Mouse (Mus musculus): ENCODE data around the gene Ubn2.
"Not testable (repeated sequence)": the region's sequence is repeated elsewhere in the genome, so short reads cannot be mapped to it uniquely, and the experiment has no call there.

The Ubn2 gene

GRCm38 (mm10) chr6:38433261-38434033 lies at the start of gene Ubn2:
TSS of gene Ubn2 (plus strand) at chr6:38433950.
- DNase-seq (ENCODE audit: low spot score in 2 of 2) = peak; percentile 98

DNA sequence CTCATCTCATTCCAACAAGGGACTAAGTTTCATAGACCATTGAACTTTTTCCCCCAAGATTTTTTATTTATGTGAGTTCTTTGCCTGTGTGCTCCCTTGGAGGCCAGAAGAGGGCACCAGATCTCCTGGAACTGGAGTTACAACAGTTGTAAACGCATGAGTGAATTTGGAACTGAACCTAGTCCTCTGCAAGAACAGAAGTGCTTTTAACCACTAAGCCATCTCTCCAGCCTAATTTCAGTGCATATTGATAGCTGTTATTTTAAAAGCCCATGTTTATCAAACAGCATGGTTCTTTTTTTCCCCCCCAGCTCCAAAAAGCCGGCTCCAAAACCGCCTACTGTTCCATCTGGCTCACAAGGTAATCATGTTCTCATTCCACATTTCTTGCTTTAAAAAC lies 44.1 kb upstream of the Ubn2 start:
- peak; percentile 32 to 34 for DNase-seq (ENCODE audit: low spot score in 2 of 2)

- not testable (repeated sequence) for DNase-seq (ENCODE audit: low spot score in 2 of 2)
Observed at GRCm38 (mm10) chr6:38432457-38432856, 1.3 kb upstream of the Ubn2 start.

- DNase-seq (ENCODE audit: low spot score in 2 of 2) = peak; percentile 37 to 59
Observed at GRCm38 (mm10) chr6:38434055-38435023, 589 bp downstream of the Ubn2 start.

DNA sequence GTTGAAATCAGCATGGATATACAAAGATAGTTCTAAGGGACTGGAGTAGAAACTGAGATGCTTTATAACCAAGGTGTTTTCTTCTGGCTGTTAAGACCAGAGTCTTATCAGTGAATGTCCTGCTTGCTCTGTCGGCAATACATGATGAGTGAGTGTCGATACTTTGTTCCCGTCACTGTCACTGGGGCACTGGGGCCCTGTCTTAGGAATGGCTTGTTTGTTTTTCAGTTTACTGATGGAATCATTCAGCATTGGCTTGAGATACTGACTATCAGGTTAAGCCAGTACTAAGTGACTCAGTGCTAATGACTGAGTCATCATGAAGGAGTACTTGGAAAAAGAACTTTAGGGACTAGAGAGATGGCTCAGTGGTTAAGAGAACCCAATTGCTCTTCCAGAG lies 10.1 kb downstream of the Ubn2 start:
- DNase-seq (ENCODE audit: low spot score in 2 of 2) = no peak

DNA sequence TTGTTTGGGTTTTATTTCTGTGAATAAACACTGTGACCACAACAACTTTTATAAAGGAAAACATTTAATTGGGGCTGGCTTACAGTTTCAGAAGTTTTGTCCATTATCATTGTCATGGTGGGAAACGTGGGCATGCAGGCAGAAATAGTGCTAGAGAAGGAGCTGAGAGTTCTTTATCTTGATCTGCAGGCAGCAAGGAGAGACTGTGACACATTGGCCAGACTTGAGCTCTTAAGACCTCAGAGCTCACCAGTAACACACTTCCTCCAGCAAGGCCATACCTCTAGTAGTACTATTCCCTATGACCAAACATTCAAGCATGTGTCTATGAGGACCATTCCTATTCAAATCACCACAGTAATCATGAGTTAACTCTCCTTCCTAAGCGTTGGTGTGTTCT lies 14.5 kb downstream of the Ubn2 start:
- DNase-seq (ENCODE audit: low spot score in 2 of 2) = no peak

DNA sequence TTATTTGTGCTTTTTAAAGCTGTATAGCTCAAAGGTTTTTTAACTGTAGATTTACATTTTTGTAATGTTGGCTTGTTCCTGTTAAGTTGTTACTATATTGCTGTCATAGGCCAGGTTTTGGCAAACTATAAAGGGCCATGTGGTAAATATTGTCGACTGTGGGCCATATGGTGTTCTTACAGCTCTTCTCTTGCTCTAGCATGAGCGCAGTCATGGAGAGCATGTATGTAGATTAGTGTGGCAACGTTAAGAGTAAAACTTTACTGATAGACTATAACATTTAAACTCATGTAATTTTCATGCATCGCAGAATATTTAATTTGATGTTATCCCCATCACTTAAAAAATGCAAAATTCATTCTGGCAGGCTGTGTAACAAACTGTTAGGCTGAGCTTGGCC lies 19.3 kb downstream of the Ubn2 start:
- DNase-seq (ENCODE audit: low spot score in 2 of 2) = no peak

GRCm38 (mm10) chr6:38456425-38456824 lies 22.7 kb downstream of the Ubn2 start:
- not testable (repeated sequence) for DNase-seq (ENCODE audit: low spot score in 2 of 2)

DNA sequence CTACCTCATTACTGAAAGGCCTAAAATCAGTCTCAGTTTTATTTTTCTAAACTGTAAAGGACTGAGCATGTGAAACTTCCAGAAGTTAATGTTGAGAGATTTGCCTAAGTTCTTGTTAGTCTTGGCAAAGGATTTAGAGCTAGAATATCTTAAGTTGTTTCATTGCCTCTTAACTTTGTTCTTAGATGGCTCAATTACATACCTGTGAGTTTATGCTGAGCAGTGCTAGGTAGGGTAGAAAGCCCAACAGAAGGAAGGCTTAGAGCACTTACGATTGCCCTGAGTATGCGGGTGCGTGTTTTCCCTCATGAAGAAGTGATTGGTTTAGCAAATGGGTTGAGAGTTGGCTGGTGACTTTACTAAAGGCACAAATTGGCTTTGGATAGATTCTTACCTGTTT lies 24.3 kb downstream of the Ubn2 start:
- DNase-seq (ENCODE audit: low spot score in 2 of 2) = no peak

- DNase-seq (ENCODE audit: low spot score in 2 of 2) = no peak
Observed at GRCm38 (mm10) chr6:38469591-38469990, 35.8 kb downstream of the Ubn2 start.

DNA sequence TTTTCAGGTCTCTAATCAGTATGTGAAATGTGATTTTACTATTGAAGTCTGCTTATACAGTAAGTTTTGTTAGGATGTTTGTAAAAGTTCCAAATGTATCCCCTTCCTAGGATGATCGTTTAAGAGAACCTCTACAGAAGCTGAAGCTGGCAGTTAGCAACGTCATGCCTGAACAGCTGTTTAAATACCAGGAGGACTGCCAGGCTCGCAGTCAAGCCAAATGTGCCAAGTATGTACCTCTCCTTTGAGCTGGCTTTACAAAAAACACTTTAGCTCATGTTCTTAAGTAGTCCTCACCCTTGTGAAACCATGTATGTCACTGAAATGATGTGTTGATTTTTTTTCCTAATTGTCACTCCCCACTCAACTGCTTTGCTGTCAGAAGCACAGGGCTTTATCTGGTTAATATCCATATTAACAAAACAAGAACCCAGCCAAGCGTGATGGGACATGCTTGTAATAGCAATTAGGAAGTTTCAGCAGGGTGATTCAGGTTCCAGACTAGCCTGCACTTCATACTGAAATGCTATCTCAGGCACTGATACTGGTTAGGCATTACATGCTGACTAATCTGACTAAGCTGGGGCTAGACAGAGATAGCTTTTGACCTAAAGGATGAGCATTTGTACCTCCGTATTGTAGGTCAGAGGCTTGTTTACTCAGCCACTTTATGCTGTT lies 48.1 kb downstream of the Ubn2 start:
- no peak for DNase-seq (ENCODE audit: low spot score in 2 of 2)

DNA sequence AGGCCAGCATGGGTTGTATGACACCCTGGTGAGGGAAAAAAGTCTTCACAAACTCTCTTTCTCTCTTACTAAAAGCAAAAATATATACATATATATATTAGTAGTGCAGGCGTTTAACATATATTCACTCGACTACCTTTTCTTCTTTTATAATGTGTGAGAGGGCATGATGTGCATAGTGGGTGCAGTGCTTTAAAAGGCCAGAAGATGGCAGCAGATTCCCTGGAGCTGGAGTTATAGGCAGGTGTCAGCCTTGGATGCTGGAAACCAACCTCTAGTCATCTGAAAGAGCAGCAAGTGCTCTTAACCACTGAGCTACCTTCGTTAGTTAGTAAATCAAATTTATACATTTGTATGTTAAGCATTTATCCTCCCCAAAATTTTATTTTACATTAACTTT lies 58.8 kb downstream of the Ubn2 start:
- DNase-seq (ENCODE audit: low spot score in 2 of 2) = peak; percentile 32 to 34

DNA sequence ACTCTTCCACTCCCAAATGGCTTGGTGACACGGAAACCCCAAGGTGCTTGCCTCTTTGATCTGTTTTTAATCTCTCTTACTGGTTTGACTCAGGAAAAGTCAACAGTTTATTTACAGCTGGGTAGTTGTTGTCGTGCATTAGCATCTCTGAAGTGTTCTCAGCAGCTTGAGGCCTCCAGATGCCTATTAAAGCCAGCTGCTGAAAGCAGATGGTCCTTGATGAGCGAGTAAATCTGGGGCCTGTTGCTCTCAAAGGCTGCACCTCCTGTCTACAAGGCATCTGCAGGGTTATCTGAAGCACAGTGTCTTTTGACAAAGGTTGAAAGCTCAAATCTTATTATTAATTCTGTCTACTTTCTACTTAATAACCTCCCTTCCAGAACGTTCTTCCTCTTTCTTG lies 61.9 kb downstream of the Ubn2 start:
- DNase-seq (ENCODE audit: low spot score in 2 of 2) = no peak

DNA sequence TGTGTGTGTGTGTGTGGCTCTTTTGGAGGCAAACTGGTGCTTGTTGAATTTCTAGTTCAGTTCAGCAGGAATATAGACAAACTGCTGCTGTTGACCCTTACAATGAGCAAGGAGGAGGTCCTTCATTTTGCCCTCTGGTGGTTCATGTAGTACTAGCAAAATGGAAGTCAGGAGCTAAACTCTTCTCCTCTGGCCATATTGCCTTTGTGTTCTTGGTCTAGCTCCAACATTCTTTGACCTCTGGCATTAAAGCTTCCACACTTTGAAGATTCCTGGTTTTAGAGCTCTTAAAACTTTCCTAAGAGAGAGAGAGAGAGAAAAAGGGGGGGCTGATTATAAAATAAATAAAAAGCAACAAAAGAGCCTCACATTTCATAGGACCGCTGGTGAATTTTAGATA lies 78.3 kb downstream of the Ubn2 start:
- no peak for DNase-seq (ENCODE audit: low spot score in 2 of 2)

DNA sequence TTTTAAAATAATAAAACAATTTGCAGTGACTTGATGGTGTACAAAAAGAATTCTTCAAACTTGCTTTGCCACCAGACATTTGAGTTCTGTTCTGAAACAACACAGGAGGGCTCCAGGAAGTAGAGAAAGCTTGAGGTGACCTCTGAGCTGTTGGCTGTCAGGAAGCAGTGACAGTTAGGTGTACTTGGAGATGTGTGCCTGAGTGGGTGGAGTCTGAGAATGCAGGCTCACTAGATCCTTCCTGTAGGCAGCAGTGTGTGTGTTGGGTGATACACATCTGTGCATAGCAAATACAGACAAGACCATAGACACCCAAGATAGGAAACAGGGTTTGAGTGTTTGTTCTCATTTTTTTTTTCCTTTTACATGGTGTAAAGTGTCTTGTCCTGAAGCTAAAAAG lies 79.1 kb downstream of the Ubn2 start:
- no peak for DNase-seq (ENCODE audit: low spot score in 2 of 2)

GRCm38 (mm10) chr6:38515201-38515600 lies 81.5 kb downstream of the Ubn2 start:
- DNase-seq (ENCODE audit: low spot score in 2 of 2) = no peak

DNA sequence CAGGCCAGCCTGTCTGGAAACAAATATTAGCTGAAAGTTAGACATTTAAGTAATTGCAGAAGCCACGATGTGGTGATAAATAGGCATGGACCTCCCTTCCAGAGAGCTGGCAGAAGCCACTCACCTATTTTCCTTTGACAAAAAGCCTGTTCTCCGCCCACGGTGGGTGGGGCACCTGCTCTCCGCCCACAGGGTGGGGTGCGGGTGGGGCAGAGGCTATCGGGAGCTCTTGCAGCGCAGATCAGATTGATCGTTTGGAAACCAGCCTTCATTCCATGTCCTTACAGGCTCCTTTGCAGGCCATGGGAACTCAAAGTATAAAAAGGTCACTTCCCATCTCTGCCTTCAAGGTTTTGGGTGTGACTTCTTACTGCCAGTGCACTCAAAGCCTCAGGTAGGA lies 90.1 kb downstream of the Ubn2 start:
- DNase-seq (ENCODE audit: low spot score in 2 of 2) = no peak

DNA sequence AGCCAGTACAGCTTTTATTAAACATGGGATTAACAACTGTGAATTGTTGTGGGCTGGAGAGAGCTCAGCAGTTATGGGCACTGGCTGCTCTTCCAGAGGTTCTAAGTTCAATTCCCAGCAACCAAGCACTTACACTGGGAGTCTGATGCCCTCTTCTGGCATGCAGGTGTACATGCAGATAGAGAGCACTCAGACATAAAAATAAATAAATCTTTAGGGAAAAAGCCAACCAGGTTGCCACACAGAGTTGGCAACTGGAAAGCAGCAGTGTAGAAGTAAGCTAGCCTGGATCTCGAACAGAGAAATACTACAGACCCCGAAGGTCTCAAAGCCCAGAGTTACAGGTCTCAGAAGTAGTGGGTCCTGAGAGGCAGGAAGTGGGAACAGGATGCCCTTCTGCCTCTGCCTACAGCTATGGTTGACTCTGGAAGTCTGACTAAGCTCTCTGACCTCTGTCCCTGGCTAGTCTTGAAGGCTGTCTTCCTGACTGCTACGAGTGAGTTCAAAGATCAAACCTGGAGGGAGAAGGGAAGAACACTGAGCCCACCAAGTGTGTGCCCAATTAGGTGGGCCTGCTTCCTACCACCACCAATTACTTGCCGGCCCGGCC lies 97.6 kb downstream of the Ubn2 start:
- DNase-seq (ENCODE audit: low spot score in 2 of 2) = no peak

- DNase-seq (ENCODE audit: low spot score in 2 of 2) = peak in 1 of 2 experiments; percentile 51
Observed at GRCm38 (mm10) chr6:38532500-38533420, 99.0 kb downstream of the Ubn2 start.
